Mouse (Mus musculus): ENCODE measurements around the gene Hepacam. TPM values are rescaled to one million over a fixed set of nuclear protein-coding genes. Genes with fewer than 3 reads are reported as not detected.

Gene Hepacam
- total and polyA plus RNA-seq, 2 experiments: not detected

DNA sequence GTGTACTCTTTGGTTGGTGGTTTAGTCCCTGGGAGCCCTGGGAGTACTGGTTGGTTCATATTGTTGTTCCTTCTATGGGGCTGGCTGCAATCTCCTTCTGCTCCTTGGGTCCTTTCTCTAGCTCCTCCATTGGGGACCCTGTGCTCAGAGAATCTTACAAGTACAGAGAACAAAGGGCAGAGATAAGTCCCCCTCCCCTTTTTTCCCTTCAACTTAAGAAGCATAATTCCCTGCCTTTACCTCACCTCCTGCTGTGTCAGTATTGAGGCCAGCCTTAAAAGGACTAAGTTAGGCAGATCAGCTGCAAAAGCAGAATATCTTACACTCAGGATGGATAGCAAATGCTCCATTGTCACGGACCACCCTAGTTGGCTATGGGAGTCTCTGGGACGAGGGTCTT is 24.9 kb downstream of the Hepacam start:
- no peak overlapping the region for H3K4me3 ChIP-seq (ENCODE audit: insufficient read depth, low read depth, low read length)
- WGBS: 85% methylated on average over 2 of the region's 2 CpGs
- no peaks in the 10 kb centered on the region for H3K36me3 ChIP-seq (ENCODE audit: control insufficient read depth, insufficient read depth, low read length)
- no peaks in the 10 kb centered on the region for H3K4me1 ChIP-seq (ENCODE audit: control insufficient read depth, insufficient read depth, low read length)
- H3K27me3 ChIP-seq (ENCODE audit: control insufficient read depth, insufficient read depth, low read length): no peaks in the 10 kb centered on the region
- TF ChIP-seq CTCF (IDR thresholded peaks at IDR 0.05; ENCODE audit: low read depth, low read length): no peak
- TF ChIP-seq POLR2A (IDR thresholded peaks at IDR 0.05; ENCODE audit: extremely low read depth, insufficient read depth, low read length): no peak
- no peaks in the 10 kb centered on the region for H3K79me2 ChIP-seq (ENCODE audit: control insufficient read depth, insufficient read depth, low read length)
- DNase-seq (ENCODE audit: extremely low read depth, low read depth, low spot score): no peak
- no peak overlapping the region for H3K27ac ChIP-seq (replicated peaks; ENCODE audit: insufficient read depth, low read depth, low read length)
- no peak overlapping the region for H3K9ac ChIP-seq (ENCODE audit: low read depth, low read length)

DNA sequence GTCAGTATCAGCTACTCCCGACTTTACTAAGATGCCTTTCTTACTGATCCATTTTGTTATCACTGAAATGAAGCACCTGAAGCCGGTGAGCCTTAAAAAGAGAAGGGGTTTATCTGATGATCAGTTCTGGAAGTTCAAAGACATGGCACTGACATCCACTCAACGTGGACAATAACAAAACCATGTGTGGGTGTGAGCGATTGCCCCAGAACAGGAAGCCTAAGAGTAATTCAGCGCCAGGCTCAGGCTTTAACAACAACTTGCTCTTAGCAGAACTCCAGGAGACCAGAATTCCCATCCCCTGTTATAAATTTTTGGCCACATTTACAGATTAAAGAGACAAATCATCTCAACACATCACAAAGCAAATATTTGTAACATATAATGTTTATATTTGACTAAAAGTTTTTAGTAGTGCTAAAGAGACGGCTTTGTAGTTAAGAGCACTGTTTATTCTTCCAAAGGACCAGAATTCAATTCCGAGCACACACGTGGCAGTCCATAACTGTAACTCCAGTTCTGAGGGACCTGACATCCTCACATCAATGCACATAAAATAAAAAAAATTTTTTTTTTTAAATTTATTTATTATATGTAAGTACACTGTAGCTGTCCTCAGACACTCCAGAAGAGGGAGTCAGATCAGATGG is 26.5 kb downstream of the Hepacam start:
- DNase-seq (ENCODE audit: extremely low read depth, low read depth, low spot score): no peak
- Histone ChIP-seq H3K4me3 (ENCODE audit: insufficient read depth, low read depth, low read length) (no peak overlapping the region), H3K79me2 (ENCODE audit: control insufficient read depth, insufficient read depth, low read length) (no peaks in the 10 kb centered on the region), H3K4me1 (ENCODE audit: control insufficient read depth, insufficient read depth, low read length) (no peaks in the 10 kb centered on the region), H3K36me3 (ENCODE audit: control insufficient read depth, insufficient read depth, low read length) (no peaks in the 10 kb centered on the region), H3K27ac (replicated peaks; ENCODE audit: insufficient read depth, low read depth, low read length) (no peak overlapping the region), H3K27me3 (ENCODE audit: control insufficient read depth, insufficient read depth, low read length) (no peaks in the 10 kb centered on the region), H3K9ac (ENCODE audit: low read depth, low read length) (no peak overlapping the region)
- 74% methylated on average over 8 of the region's 8 CpGs for WGBS
- TF ChIP-seq CTCF (IDR thresholded peaks at IDR 0.05; ENCODE audit: low read depth, low read length): no peak
- TF ChIP-seq POLR2A (IDR thresholded peaks at IDR 0.05; ENCODE audit: extremely low read depth, insufficient read depth, low read length): no peak

DNA sequence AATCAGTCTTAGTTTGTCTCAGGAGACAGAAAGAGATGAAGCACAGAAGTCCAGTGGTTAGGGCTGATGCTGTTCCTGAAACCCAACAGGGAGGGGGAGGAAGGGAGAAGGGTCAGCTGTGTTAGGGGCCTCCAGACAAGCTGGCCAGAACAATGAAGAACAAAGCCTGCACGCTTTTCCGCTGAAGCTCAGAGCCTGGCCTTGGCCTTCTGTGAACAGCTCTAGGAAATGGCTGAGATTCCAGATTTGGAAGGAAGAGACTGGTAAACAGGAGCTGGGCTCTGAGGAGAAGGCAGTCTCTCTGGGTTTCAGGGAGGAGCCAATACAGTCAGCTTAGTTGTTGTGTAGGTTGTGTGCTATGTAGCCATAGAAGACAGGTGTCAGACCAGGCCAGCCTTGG is 33.4 kb downstream of the Hepacam start:
- no peak overlapping the region for H3K4me3 ChIP-seq (ENCODE audit: insufficient read depth, low read depth, low read length)
- no peaks in the 10 kb centered on the region for H3K27me3 ChIP-seq (ENCODE audit: control insufficient read depth, insufficient read depth, low read length)
- no peaks in the 10 kb centered on the region for H3K4me1 ChIP-seq (ENCODE audit: control insufficient read depth, insufficient read depth, low read length)
- no peaks in the 10 kb centered on the region for H3K36me3 ChIP-seq (ENCODE audit: control insufficient read depth, insufficient read depth, low read length)
- DNase-seq (ENCODE audit: extremely low read depth, low read depth, low spot score): peak; percentile 25
- no peaks in the 10 kb centered on the region for H3K79me2 ChIP-seq (ENCODE audit: control insufficient read depth, insufficient read depth, low read length)
- WGBS: 79% methylated on average over 2 of the region's 2 CpGs
- no peak overlapping the region for H3K9ac ChIP-seq (ENCODE audit: low read depth, low read length)
- H3K27ac ChIP-seq (replicated peaks; ENCODE audit: insufficient read depth, low read depth, low read length): peak overlapping the region; percentile 59; the same call in 1 of the 2 replicates
- TF ChIP-seq POLR2A (IDR thresholded peaks at IDR 0.05; ENCODE audit: extremely low read depth, insufficient read depth, low read length): no peak
- no peak for TF ChIP-seq CTCF (IDR thresholded peaks at IDR 0.05; ENCODE audit: low read depth, low read length)

DNA sequence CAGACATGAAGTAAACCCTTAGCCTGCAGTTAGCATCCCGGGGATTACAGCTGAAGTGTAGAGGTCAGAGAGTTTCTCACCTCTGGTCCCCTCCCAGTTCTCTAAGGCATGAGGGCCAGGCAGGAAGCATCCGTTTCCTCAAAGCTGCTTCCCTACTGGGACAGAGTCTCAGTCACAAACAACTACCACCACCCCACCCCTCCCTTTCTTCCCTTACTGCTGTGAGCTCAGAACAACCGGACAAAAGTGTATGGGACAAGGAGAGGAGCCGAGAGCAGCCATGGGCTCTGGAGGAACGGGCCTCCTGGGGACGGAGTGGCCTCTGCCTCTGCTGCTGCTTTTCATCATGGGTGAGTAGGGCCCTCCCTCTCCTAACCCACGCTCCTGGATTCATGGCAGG is 34.7 kb downstream of the Hepacam start, which contains the start of gene Robo4:
Robo4 (plus strand) TSS at position 96 of the 400 bp plus-strand sequence.
- Histone ChIP-seq H3K9ac (ENCODE audit: low read depth, low read length) (peak within 1 kb of the TSS; percentile 70), H3K27ac (replicated peaks; ENCODE audit: insufficient read depth, low read depth, low read length) (peak within 1 kb of the TSS; percentile 89), H3K4me1 (ENCODE audit: control insufficient read depth, insufficient read depth, low read length) (no peaks in the 10 kb centered on the region), H3K79me2 (ENCODE audit: control insufficient read depth, insufficient read depth, low read length) (no peaks in the 10 kb centered on the region), H3K36me3 (ENCODE audit: control insufficient read depth, insufficient read depth, low read length) (no peaks in the 10 kb centered on the region; the same call in 1 of the 2 replicates), H3K4me3 (ENCODE audit: insufficient read depth, low read depth, low read length) (peak within 1 kb of the TSS; percentile 76), H3K27me3 (ENCODE audit: control insufficient read depth, insufficient read depth, low read length) (no peaks in the 10 kb centered on the region)
- no peak for TF ChIP-seq POLR2A (IDR thresholded peaks at IDR 0.05; ENCODE audit: extremely low read depth, insufficient read depth, low read length)
- peak; percentile 7 for DNase-seq (ENCODE audit: extremely low read depth, low read depth, low spot score)
- WGBS: 36% methylated on average over 7 of the region's 7 CpGs

DNA sequence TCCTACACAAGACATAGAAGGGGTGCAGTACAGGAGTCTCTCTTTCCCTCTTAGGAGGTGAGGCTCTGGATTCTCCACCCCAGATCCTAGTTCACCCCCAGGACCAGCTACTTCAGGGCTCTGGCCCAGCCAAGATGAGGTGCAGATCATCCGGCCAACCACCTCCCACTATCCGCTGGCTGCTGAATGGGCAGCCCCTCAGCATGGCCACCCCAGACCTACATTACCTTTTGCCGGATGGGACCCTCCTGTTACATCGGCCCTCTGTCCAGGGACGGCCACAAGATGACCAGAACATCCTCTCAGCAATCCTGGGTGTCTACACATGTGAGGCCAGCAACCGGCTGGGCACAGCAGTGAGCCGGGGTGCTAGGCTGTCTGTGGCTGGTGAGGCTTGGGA is 35.4 kb downstream of the Hepacam start:
- Histone ChIP-seq H3K4me1 (ENCODE audit: control insufficient read depth, insufficient read depth, low read length) (no peaks in the 10 kb centered on the region), H3K4me3 (ENCODE audit: insufficient read depth, low read depth, low read length) (peak overlapping the region; percentile 76), H3K36me3 (ENCODE audit: control insufficient read depth, insufficient read depth, low read length) (no peaks in the 10 kb centered on the region; the same call in 1 of the 2 replicates), H3K27ac (replicated peaks; ENCODE audit: insufficient read depth, low read depth, low read length) (peak overlapping the region; percentile 89), H3K79me2 (ENCODE audit: control insufficient read depth, insufficient read depth, low read length) (no peaks in the 10 kb centered on the region), H3K27me3 (ENCODE audit: control insufficient read depth, insufficient read depth, low read length) (no peaks in the 10 kb centered on the region), H3K9ac (ENCODE audit: low read depth, low read length) (peak overlapping the region; percentile 55)
- TF ChIP-seq POLR2A (IDR thresholded peaks at IDR 0.05; ENCODE audit: extremely low read depth, insufficient read depth, low read length) (no peak), CTCF (IDR thresholded peaks at IDR 0.05; ENCODE audit: low read depth, low read length) (no peak)
- DNase-seq (ENCODE audit: extremely low read depth, low read depth, low spot score): no peak
- 75% methylated on average over 7 of the region's 7 CpGs for WGBS

DNA sequence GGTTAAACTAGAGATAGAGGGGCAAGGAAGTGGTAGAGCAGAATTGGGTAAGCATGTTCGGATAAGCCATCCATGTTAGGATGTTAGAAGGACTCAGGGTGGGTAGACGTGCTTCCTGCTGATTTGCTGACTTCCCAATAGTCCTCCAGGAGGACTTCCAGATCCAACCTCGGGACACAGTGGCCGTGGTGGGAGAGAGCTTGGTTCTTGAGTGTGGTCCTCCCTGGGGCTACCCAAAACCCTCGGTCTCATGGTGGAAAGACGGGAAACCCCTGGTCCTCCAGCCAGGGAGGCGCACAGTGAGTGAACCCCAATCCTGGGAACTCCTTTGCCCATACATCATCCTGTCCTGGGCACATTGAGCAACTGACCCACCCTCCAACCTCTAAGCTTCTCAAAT is 35.9 kb downstream of the Hepacam start:
- 76% methylated on average over 7 of the region's 7 CpGs for WGBS
- Histone ChIP-seq H3K27me3 (ENCODE audit: control insufficient read depth, insufficient read depth, low read length) (no peaks in the 10 kb centered on the region), H3K79me2 (ENCODE audit: control insufficient read depth, insufficient read depth, low read length) (no peaks in the 10 kb centered on the region), H3K4me1 (ENCODE audit: control insufficient read depth, insufficient read depth, low read length) (no peaks in the 10 kb centered on the region), H3K36me3 (ENCODE audit: control insufficient read depth, insufficient read depth, low read length) (no peaks in the 10 kb centered on the region; the same call in 1 of the 2 replicates), H3K4me3 (ENCODE audit: insufficient read depth, low read depth, low read length) (peak overlapping the region; percentile 76), H3K27ac (replicated peaks; ENCODE audit: insufficient read depth, low read depth, low read length) (peak overlapping the region; percentile 89), H3K9ac (ENCODE audit: low read depth, low read length) (peak overlapping the region; percentile 55)
- no peak for DNase-seq (ENCODE audit: extremely low read depth, low read depth, low spot score)
- no peak for TF ChIP-seq POLR2A (IDR thresholded peaks at IDR 0.05; ENCODE audit: extremely low read depth, insufficient read depth, low read length)
- no peak for TF ChIP-seq CTCF (IDR thresholded peaks at IDR 0.05; ENCODE audit: low read depth, low read length)

All from liver, adult 2 months (tissue).